Mouse (Mus musculus) intestine, postnatal 0 days (tissue): ENCODE data around the gene Pzp. TPM values are rescaled to one million over a fixed set of nuclear protein-coding genes. Genes with fewer than 3 reads are reported as not detected.

Experiments used
- ATAC-seq: fragments of 200-750 bp; cut with Nextera tagmentation; 2 replicates; pipeline ENCODE4 v1.8.0; 2017; ENCODE audit warnings: mild to moderate bottlenecking, moderate TSS enrichment, moderate library complexity
- H3K27ac ChIP-seq: fragments of 300-500 bp; sonication (generic); 2 replicates; pipeline ENCODE4 v1.5.1; 2014; ENCODE audit warnings: mild to moderate bottlenecking, low read depth, low read length, moderate library complexity
- H3K27me3 ChIP-seq: fragments of 300-500 bp; sonication (generic); replicated peaks from 2 replicates; pipeline ENCODE4 v1.6.1; 2014; ENCODE audit warnings: low read length, mixed read lengths; ENCODE audit not compliant: control insufficient read depth, insufficient read depth
- H3K36me3 ChIP-seq: fragments of 300-500 bp; sonication (generic); 2 replicates; pipeline ENCODE4 v1.6.1; 2014; ENCODE audit warnings: mild to moderate bottlenecking, moderate library complexity; ENCODE audit not compliant: control insufficient read depth, insufficient read depth
- H3K4me1 ChIP-seq: fragments of 300-500 bp; sonication (generic); replicated peaks from 2 replicates; pipeline ENCODE4 v1.6.1; 2014; ENCODE audit warnings: antibody characterized with exemption, low read length, mixed read lengths; ENCODE audit not compliant: control insufficient read depth, insufficient read depth
- H3K4me2 ChIP-seq: fragments of 300-500 bp; sonication (generic); replicated peaks from 2 replicates; pipeline ENCODE4 v1.6.1; 2014; ENCODE audit warnings: low read depth, mild to moderate bottlenecking, moderate library complexity
- H3K4me3 ChIP-seq: fragments of 300-500 bp; sonication (generic); 2 replicates; pipeline ENCODE4 v1.5.1; 2014; ENCODE audit warnings: low read depth, low read length
- H3K9ac ChIP-seq: fragments of 300-500 bp; sonication (generic); 2 replicates; pipeline ENCODE4 v1.6.1; 2014; ENCODE audit warnings: mild to moderate bottlenecking, low read depth, low read length
- H3K9me3 ChIP-seq: fragments of 300-500 bp; sonication (generic); 2 replicates; pipeline ENCODE4 v1.6.1; 2016; ENCODE audit warnings: mixed run types; ENCODE audit not compliant: control insufficient read depth
- CTCF ChIP-seq: sonication (generic); IDR thresholded peaks from 2 replicates; pipeline ENCODE4 v1.5.1; 2016; ENCODE audit warnings: low read depth, mild to moderate bottlenecking, control low read depth, antibody characterized with exemption, moderate library complexity
- WGBS: fragments of 180-500 bp; shearing (Covaris S2); extraction: QIAGEN DNeasy Blood & Tissue Kit; methylation state at CpG from one replicate; pipeline ENCODE4 v1.1.7; 2014; 5-methylcytosine and 5-hydroxymethylcytosine counted together
- polyA plus RNA-seq: library from polyadenylated mRNA; unstranded; fragments of >200 nt; fragmentation: Nextera tagmentation; extraction: Ambion mirVana; gene quantifications from 2 replicates; pipeline ENCODE4 v1.2.1, GENCODE M21; 2015

Pzp gene
- polyA plus RNA-seq, 1 experiment from 2014 or later = 0.39 TPM

GRCm38 (mm10) chr6:128490141-128490540, 36.4 kb downstream of the Pzp start:
- no peak overlapping the region for H3K27ac ChIP-seq
- H3K36me3 ChIP-seq = no peaks in the 10 kb centered on the region
- H3K4me3 ChIP-seq = no peak overlapping the region
- H3K27me3 ChIP-seq = no peaks in the 10 kb centered on the region
- 95% methylated on average over 10 of the region's 10 CpGs for WGBS
- no peak for TF ChIP-seq CTCF
- H3K9me3 ChIP-seq = no peaks in the 10 kb centered on the region
- H3K4me2 ChIP-seq = no peak overlapping the region
- ATAC-seq = no peak
- H3K9ac ChIP-seq = no peak overlapping the region
- H3K4me1 ChIP-seq = no peaks in the 10 kb centered on the region

DNA sequence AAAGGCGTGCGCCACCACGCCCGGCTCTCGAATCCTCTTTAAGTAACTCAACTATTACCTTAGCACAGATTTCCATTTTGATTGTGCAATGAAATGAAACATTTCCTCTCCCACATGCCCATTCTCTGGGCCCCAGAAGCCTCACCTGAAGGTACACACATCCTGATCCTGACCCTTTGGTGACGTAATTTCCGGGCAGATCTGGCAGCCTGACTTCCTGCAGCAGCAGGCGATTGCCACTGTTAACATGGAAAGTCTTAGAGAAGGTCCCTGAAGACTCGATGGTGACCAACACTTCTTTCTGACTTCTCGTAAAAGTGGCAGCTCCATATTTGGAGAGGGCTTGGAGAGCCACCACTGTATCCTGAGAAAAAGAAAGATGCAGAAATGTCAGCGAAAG, 38.8 kb downstream of the Pzp start:
- Histone ChIP-seq H3K4me3 (no peak overlapping the region), H3K9me3 (no peaks in the 10 kb centered on the region), H3K36me3 (no peaks in the 10 kb centered on the region), H3K4me2 (no peak overlapping the region), H3K27ac (no peak overlapping the region), H3K27me3 (no peaks in the 10 kb centered on the region), H3K9ac (no peak overlapping the region), H3K4me1 (no peaks in the 10 kb centered on the region)
- no peak for TF ChIP-seq CTCF
- ATAC-seq = no peak
- 84% methylated on average over 11 of the region's 11 CpGs for WGBS

GRCm38 (mm10) chr6:128479463-128480454, 46.8 kb downstream of the Pzp start:
- H3K27me3 ChIP-seq = no peaks in the 10 kb centered on the region
- WGBS = 23% methylated on average over 26 of the region's 26 CpGs
- H3K27ac ChIP-seq = no peak overlapping the region
- no peaks in the 10 kb centered on the region for H3K9me3 ChIP-seq
- ATAC-seq = peak; percentile 92
- H3K4me2 ChIP-seq = peak overlapping the region; percentile 50
- H3K9ac ChIP-seq = no peak overlapping the region
- no peaks in the 10 kb centered on the region for H3K4me1 ChIP-seq
- no peaks in the 10 kb centered on the region for H3K36me3 ChIP-seq
- peak; percentile 99 for TF ChIP-seq CTCF
- no peak overlapping the region for H3K4me3 ChIP-seq

DNA sequence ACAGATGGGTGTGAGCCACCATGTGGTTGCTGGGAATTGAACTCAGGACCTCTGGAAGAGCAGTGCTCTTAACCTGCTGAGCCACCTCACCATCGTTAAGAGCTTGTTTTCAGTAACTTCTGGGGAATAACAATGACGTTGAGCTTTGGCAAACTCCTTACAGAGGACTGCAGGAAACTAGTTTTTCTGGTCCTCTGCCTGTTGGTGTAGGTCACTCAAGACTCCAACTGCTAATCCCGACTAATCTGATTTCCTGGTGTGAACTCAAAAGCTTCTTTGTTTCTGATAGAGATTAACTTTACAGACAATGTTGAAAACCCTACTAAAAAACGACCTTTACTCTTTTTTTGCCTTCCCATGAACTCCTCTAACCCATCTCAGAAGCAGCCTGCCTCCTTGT, 49.0 kb downstream of the Pzp start:
- no peak for ATAC-seq

DNA sequence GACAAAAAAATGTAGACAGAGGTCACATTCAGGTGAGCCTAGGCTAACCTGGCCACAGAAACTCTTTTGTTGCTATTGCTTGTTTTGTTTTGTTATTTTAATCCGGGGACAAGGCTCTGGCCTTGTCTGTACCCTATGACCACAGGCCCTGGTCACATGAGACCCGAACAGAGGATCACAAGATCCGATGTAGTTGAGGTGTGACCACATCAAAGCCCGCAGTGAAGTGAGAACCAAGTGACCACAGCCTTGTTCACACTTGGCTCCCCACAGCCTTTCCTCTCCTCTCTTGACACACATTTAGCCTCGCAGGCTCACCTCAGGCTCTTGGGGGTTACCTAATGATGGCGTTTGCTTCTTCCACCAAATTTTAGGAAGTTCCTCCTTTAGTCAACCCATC, 52.4 kb downstream of the Pzp start:
- no peak for ATAC-seq
- 91% methylated on average over 6 of the region's 6 CpGs for WGBS
- Histone ChIP-seq H3K27ac (no peak overlapping the region), H3K9me3 (no peaks in the 10 kb centered on the region), H3K27me3 (no peaks in the 10 kb centered on the region), H3K4me1 (no peaks in the 10 kb centered on the region), H3K36me3 (no peaks in the 10 kb centered on the region), H3K9ac (no peak overlapping the region), H3K4me2 (no peak overlapping the region), H3K4me3 (no peak overlapping the region)
- no peak for TF ChIP-seq CTCF

More for the DNA sequence above, 49.0 kb downstream of the Pzp start:
- Histone ChIP-seq H3K4me3 (no peak overlapping the region), H3K4me1 (no peaks in the 10 kb centered on the region), H3K9me3 (no peaks in the 10 kb centered on the region), H3K27ac (no peak overlapping the region), H3K36me3 (no peaks in the 10 kb centered on the region), H3K4me2 (no peak overlapping the region), H3K27me3 (no peaks in the 10 kb centered on the region), H3K9ac (no peak overlapping the region)
- 13% methylated on average over 4 of the region's 4 CpGs for WGBS
- TF ChIP-seq CTCF = no peak

- ATAC-seq = peak; percentile 47; the same call in 1 of the 2 replicates
- Histone ChIP-seq H3K27me3 (no peaks in the 10 kb centered on the region), H3K4me3 (no peak overlapping the region), H3K9me3 (no peaks in the 10 kb centered on the region), H3K4me1 (no peaks in the 10 kb centered on the region), H3K9ac (no peak overlapping the region), H3K27ac (no peak overlapping the region), H3K4me2 (peak overlapping the region; percentile 30; the same call in 1 of the 2 replicates), H3K36me3 (no peaks in the 10 kb centered on the region)
- TF ChIP-seq CTCF = peak; percentile 65
- 8% methylated on average over 11 of the region's 12 CpGs for WGBS
These were observed 57.1 kb downstream of the Pzp start for GRCm38 (mm10) chr6:128469451-128469850.
